Mouse (Mus musculus) limb, embryonic 14.5 days (tissue): ENCODE results near the gene Wdr74. TPM values are rescaled to one million over a fixed set of nuclear protein-coding genes. Genes with fewer than 3 reads are reported as not detected.

ENCODE experiments used
- ATAC-seq: fragments of 200-750 bp; cut with Nextera tagmentation; 2 replicates; pipeline ENCODE4 v1.8.0; 2017; ENCODE audit warnings: low read depth, moderate number of reproducible peaks, moderate TSS enrichment; ENCODE audit not compliant: low FRiP score
- DNase-seq: peaks from one replicate; pipeline ENCODE4 v3.0.0-alpha.2; 2015; ENCODE audit warnings: low spot score
- H3K27ac ChIP-seq: fragments of 300-500 bp; sonication (generic); replicated peaks from 2 replicates; pipeline ENCODE4 v1.5.1; 2014; ENCODE audit warnings: low read depth, mild to moderate bottlenecking, low read length, moderate library complexity, mixed read lengths
- H3K27me3 ChIP-seq: fragments of 300-500 bp; sonication (generic); 2 replicates; pipeline ENCODE4 v1.6.1; 2014; ENCODE audit warnings: low read length, mixed read lengths; ENCODE audit not compliant: control insufficient read depth, insufficient read depth
- H3K36me3 ChIP-seq: fragments of 300-500 bp; sonication (generic); 2 replicates; pipeline ENCODE4 v1.6.1; 2014; ENCODE audit warnings: mild to moderate bottlenecking, low read length, moderate library complexity, mixed read lengths; ENCODE audit not compliant: control insufficient read depth, insufficient read depth
- H3K4me1 ChIP-seq: fragments of 300-500 bp; sonication (generic); 2 replicates; pipeline ENCODE4 v1.6.1; 2014; ENCODE audit warnings: antibody characterized with exemption, low read length, mixed read lengths; ENCODE audit not compliant: control insufficient read depth, insufficient read depth
- H3K4me2 ChIP-seq: fragments of 300-500 bp; sonication (generic); replicated peaks from 2 replicates; pipeline ENCODE4 v1.6.1; 2014; ENCODE audit warnings: low read depth, mild to moderate bottlenecking, low read length, moderate library complexity; ENCODE audit not compliant: severe bottlenecking
- H3K4me3 ChIP-seq: fragments of 300-500 bp; sonication (generic); replicated peaks from 2 replicates; pipeline ENCODE4 v1.5.1; 2014; ENCODE audit warnings: low read length
- H3K9ac ChIP-seq: fragments of 300-500 bp; sonication (generic); 2 replicates; pipeline ENCODE4 v1.6.1; 2014; ENCODE audit warnings: mild to moderate bottlenecking, low read depth, low read length, moderate library complexity; ENCODE audit not compliant: severe bottlenecking
- H3K9me3 ChIP-seq: fragments of 300-500 bp; sonication (generic); 2 replicates; pipeline ENCODE4 v1.6.1; 2016; ENCODE audit warnings: low read length; ENCODE audit not compliant: control insufficient read depth
- POLR2A ChIP-seq: fragments of 200-500 bp; IDR thresholded peaks from 2 replicates; pipeline ENCODE4 v1.8.0; 2012; ENCODE audit warnings: inconsistent platforms, mild to moderate bottlenecking, moderate library complexity, borderline replicate concordance; ENCODE audit not compliant: insufficient read depth, insufficient read length; ENCODE audit errors: extremely low read depth
- WGBS: fragments of 180-500 bp; shearing (Covaris S2); extraction: QIAGEN DNeasy Blood & Tissue Kit; methylation state at CpG from one replicate; pipeline ENCODE4 v1.1.7; 2014; 5-methylcytosine and 5-hydroxymethylcytosine counted together
- microRNA-seq: library from miRNA; unstranded; fragments of <30 nt; microRNA quantifications from one replicate; pipeline ENCODE4, GENCODE M21; 2016
- polyA plus RNA-seq, 2 experiments: library from polyadenylated mRNA; depleted of rRNA in 1 of 2; stranded (reverse) in 1 of 2; unstranded in 1 of 2; fragments of >200 nt; fragmentation: Nextera tagmentation in 1 of 2; extraction: Ambion mirVana in 1 of 2; gene quantifications; 2 replicates each; pipeline versions ENCODE4 v1.2.1 to v1.2.3; 2012 to 2014

Wdr74 gene
- polyA plus RNA-seq, 2 experiments, result 66.6 to 87.2 TPM

GRCm38 (mm10) chr19:8790171-8790570, 54.5 kb downstream of the Wdr74 start:
- H3K4me2 ChIP-seq, result no peak overlapping the region
- DNase-seq (no peak), ATAC-seq (no peak)
- H3K36me3 ChIP-seq, result peaks cover 33% of the 10 kb centered on the region
- H3K27ac ChIP-seq, result no peak overlapping the region
- H3K9ac ChIP-seq, result no peak overlapping the region
- no peak overlapping the region for H3K4me3 ChIP-seq
- TF ChIP-seq POLR2A, result no peak
- no peaks in the 10 kb centered on the region for H3K27me3 ChIP-seq
- H3K9me3 ChIP-seq, result no peaks in the 10 kb centered on the region
- H3K4me1 ChIP-seq, result 0 out of 2 replicates have a peak, but pooled peaks cover 4% of the 10 kb centered on the region
- 82% methylated on average over 7 of the region's 7 CpGs for WGBS

Small RNAs within 50 kb of the gene (microRNA-seq; reads per million reads assigned to microRNA genes)
- not detected for gene Mir6992

Other genes starting within 250 kb of the Wdr74 start
Only the 30 nearest of the 32 such genes appear.
- gene Slc22a8, start 144.6 kb upstream of the Wdr74 start, polyA plus RNA-seq (2012; rRNA removed), result 0.03 TPM in 1 of 2 replicates, not detected in the other
- not detected in 2 replicates for gene Slc22a8, start 144.6 kb upstream of the Wdr74 start, polyA plus RNA-seq (2014; fragmentation: Nextera tagmentation; extraction: Ambion mirVana)
- gene Slc22a6, start 117.8 kb upstream of the Wdr74 start, polyA plus RNA-seq (2012; rRNA removed), result 0.03 and 0.15 TPM in 2 replicates
- gene Slc22a6, start 117.8 kb upstream of the Wdr74 start, polyA plus RNA-seq (2014; fragmentation: Nextera tagmentation; extraction: Ambion mirVana), result not detected in 2 replicates
- 0.62 and 1.1 TPM in 2 replicates for gene Chrm1, start 72.0 kb upstream of the Wdr74 start, polyA plus RNA-seq (2012; rRNA removed)
- 0.36 and 0.56 TPM in 2 replicates for gene Chrm1, start 72.0 kb upstream of the Wdr74 start, polyA plus RNA-seq (2014; fragmentation: Nextera tagmentation; extraction: Ambion mirVana)
- gene Slc3a2, start 12.5 kb upstream of the Wdr74 start, polyA plus RNA-seq (2012; rRNA removed), result 111 and 123 TPM in 2 replicates
- 101 and 109 TPM in 2 replicates for gene Slc3a2, start 12.5 kb upstream of the Wdr74 start, polyA plus RNA-seq (2014; fragmentation: Nextera tagmentation; extraction: Ambion mirVana)
- 1.6 and 3.2 TPM in 2 replicates for gene 1700092M07Rik, start 4.9 kb downstream of the Wdr74 start, polyA plus RNA-seq (2012; rRNA removed)
- gene 1700092M07Rik, start 4.9 kb downstream of the Wdr74 start, polyA plus RNA-seq (2014; fragmentation: Nextera tagmentation; extraction: Ambion mirVana), result 1.6 and 2.1 TPM in 2 replicates
- 188 and 197 TPM in 2 replicates for gene Stx5a, start 5.6 kb downstream of the Wdr74 start, polyA plus RNA-seq (2012; rRNA removed)
- gene Stx5a, start 5.6 kb downstream of the Wdr74 start, polyA plus RNA-seq (2014; fragmentation: Nextera tagmentation; extraction: Ambion mirVana), result 161 and 174 TPM in 2 replicates
- gene Nxf1, start 21.2 kb downstream of the Wdr74 start, polyA plus RNA-seq (2012; rRNA removed), result 263 and 265 TPM in 2 replicates
- gene Nxf1, start 21.2 kb downstream of the Wdr74 start, polyA plus RNA-seq (2014; fragmentation: Nextera tagmentation; extraction: Ambion mirVana), result 168 and 187 TPM in 2 replicates
- gene Tmem223, start 35.2 kb downstream of the Wdr74 start, polyA plus RNA-seq (2012; rRNA removed), result 192 and 275 TPM in 2 replicates
- 177 and 220 TPM in 2 replicates for gene Tmem223, start 35.2 kb downstream of the Wdr74 start, polyA plus RNA-seq (2014; fragmentation: Nextera tagmentation; extraction: Ambion mirVana)
- 63.5 and 97.1 TPM in 2 replicates for gene Tmem179b, start 38.6 kb downstream of the Wdr74 start, polyA plus RNA-seq (2012; rRNA removed)
- 83.6 and 84.2 TPM in 2 replicates for gene Tmem179b, start 38.6 kb downstream of the Wdr74 start, polyA plus RNA-seq (2014; fragmentation: Nextera tagmentation; extraction: Ambion mirVana)
- 22.4 and 29.1 TPM in 2 replicates for gene Taf6l, start 50.6 kb downstream of the Wdr74 start, polyA plus RNA-seq (2012; rRNA removed)
- 21.3 and 21.8 TPM in 2 replicates for gene Taf6l, start 50.6 kb downstream of the Wdr74 start, polyA plus RNA-seq (2014; fragmentation: Nextera tagmentation; extraction: Ambion mirVana)
- 135 and 140 TPM in 2 replicates for gene Polr2g, start 62.8 kb downstream of the Wdr74 start, polyA plus RNA-seq (2012; rRNA removed)
- gene Polr2g, start 62.8 kb downstream of the Wdr74 start, polyA plus RNA-seq (2014; fragmentation: Nextera tagmentation; extraction: Ambion mirVana), result 153 and 165 TPM in 2 replicates
- 3.5 and 3.9 TPM in 2 replicates for gene Zbtb3, start 66.7 kb downstream of the Wdr74 start, polyA plus RNA-seq (2012; rRNA removed)
- gene Zbtb3, start 66.7 kb downstream of the Wdr74 start, polyA plus RNA-seq (2014; fragmentation: Nextera tagmentation; extraction: Ambion mirVana), result 5.3 and 5.6 TPM in 2 replicates
- 48.3 and 54.3 TPM in 2 replicates for gene Ttc9c, start 83.5 kb downstream of the Wdr74 start, polyA plus RNA-seq (2012; rRNA removed)
- gene Ttc9c, start 83.5 kb downstream of the Wdr74 start, polyA plus RNA-seq (2014; fragmentation: Nextera tagmentation; extraction: Ambion mirVana), result 41.8 and 48.5 TPM in 2 replicates
- 59.4 and 88.6 TPM in 2 replicates for gene Hnrnpul2, start 84.2 kb downstream of the Wdr74 start, polyA plus RNA-seq (2012; rRNA removed)
- gene Hnrnpul2, start 84.2 kb downstream of the Wdr74 start, polyA plus RNA-seq (2014; fragmentation: Nextera tagmentation; extraction: Ambion mirVana), result 9.5 and 9.6 TPM in 2 replicates
- 0.51 and 3.0 TPM in 2 replicates for gene AC129217.1, start 93.9 kb downstream of the Wdr74 start, polyA plus RNA-seq (2012; rRNA removed)
- gene AC129217.1, start 93.9 kb downstream of the Wdr74 start, polyA plus RNA-seq (2014; fragmentation: Nextera tagmentation; extraction: Ambion mirVana), result not detected in 2 replicates
- gene Bscl2, start 101.6 kb downstream of the Wdr74 start, polyA plus RNA-seq (2012; rRNA removed), result 48.2 and 63.5 TPM in 2 replicates
- 50.2 and 51.3 TPM in 2 replicates for gene Bscl2, start 101.6 kb downstream of the Wdr74 start, polyA plus RNA-seq (2014; fragmentation: Nextera tagmentation; extraction: Ambion mirVana)
- 2.2 and 2.5 TPM in 2 replicates for gene Gng3, start 103.4 kb downstream of the Wdr74 start, polyA plus RNA-seq (2012; rRNA removed)
- gene Gng3, start 103.4 kb downstream of the Wdr74 start, polyA plus RNA-seq (2014; fragmentation: Nextera tagmentation; extraction: Ambion mirVana), result 4.2 and 5.0 TPM in 2 replicates
- 1.9 and 2.1 TPM in 2 replicates for gene Lrrn4cl, start 114.9 kb downstream of the Wdr74 start, polyA plus RNA-seq (2012; rRNA removed)
- gene Lrrn4cl, start 114.9 kb downstream of the Wdr74 start, polyA plus RNA-seq (2014; fragmentation: Nextera tagmentation; extraction: Ambion mirVana), result 0.70 and 1.6 TPM in 2 replicates
- gene Ubxn1, start 135.7 kb downstream of the Wdr74 start, polyA plus RNA-seq (2012; rRNA removed), result 84.2 and 127 TPM in 2 replicates
- 154 and 166 TPM in 2 replicates for gene Ubxn1, start 135.7 kb downstream of the Wdr74 start, polyA plus RNA-seq (2014; fragmentation: Nextera tagmentation; extraction: Ambion mirVana)
- gene Uqcc3, start 145.1 kb downstream of the Wdr74 start, polyA plus RNA-seq (2012; rRNA removed), result 33.9 and 51.3 TPM in 2 replicates
- gene Uqcc3, start 145.1 kb downstream of the Wdr74 start, polyA plus RNA-seq (2014; fragmentation: Nextera tagmentation; extraction: Ambion mirVana), result 65.9 and 70.1 TPM in 2 replicates
- gene Lbhd1, start 147.9 kb downstream of the Wdr74 start, polyA plus RNA-seq (2012; rRNA removed), result 6.0 and 6.1 TPM in 2 replicates
- 59.6 and 70.0 TPM in 2 replicates for gene Lbhd1, start 147.9 kb downstream of the Wdr74 start, polyA plus RNA-seq (2014; fragmentation: Nextera tagmentation; extraction: Ambion mirVana)
- gene Gm49403, start 148.1 kb downstream of the Wdr74 start, polyA plus RNA-seq (2012; rRNA removed), result not detected in 2 replicates
- not detected in 2 replicates for gene Gm49403, start 148.1 kb downstream of the Wdr74 start, polyA plus RNA-seq (2014; fragmentation: Nextera tagmentation; extraction: Ambion mirVana)
- 50.1 and 92.1 TPM in 2 replicates for gene 1810009A15Rik, start 153.0 kb downstream of the Wdr74 start, polyA plus RNA-seq (2012; rRNA removed)
- gene 1810009A15Rik, start 153.0 kb downstream of the Wdr74 start, polyA plus RNA-seq (2014; fragmentation: Nextera tagmentation; extraction: Ambion mirVana), result 80.2 and 87.6 TPM in 2 replicates
- 0.38 TPM in 1 of 2 replicates, not detected in the other for gene Gm49416, start 153.1 kb downstream of the Wdr74 start, polyA plus RNA-seq (2012; rRNA removed)
- gene Gm49416, start 153.1 kb downstream of the Wdr74 start, polyA plus RNA-seq (2014; fragmentation: Nextera tagmentation; extraction: Ambion mirVana), result 0.50 TPM in 1 of 2 replicates, not detected in the other
- gene Ints5, start 157.2 kb downstream of the Wdr74 start, polyA plus RNA-seq (2012; rRNA removed), result 34.5 and 46.5 TPM in 2 replicates
- gene Ints5, start 157.2 kb downstream of the Wdr74 start, polyA plus RNA-seq (2014; fragmentation: Nextera tagmentation; extraction: Ambion mirVana), result 33.4 and 36.6 TPM in 2 replicates
- 212 and 265 TPM in 2 replicates for gene Ganab, start 162.2 kb downstream of the Wdr74 start, polyA plus RNA-seq (2012; rRNA removed)
- 91.7 and 99.6 TPM in 2 replicates for gene Ganab, start 162.2 kb downstream of the Wdr74 start, polyA plus RNA-seq (2014; fragmentation: Nextera tagmentation; extraction: Ambion mirVana)
- 116 and 142 TPM in 2 replicates for gene B3gat3, start 184.5 kb downstream of the Wdr74 start, polyA plus RNA-seq (2012; rRNA removed)
- gene B3gat3, start 184.5 kb downstream of the Wdr74 start, polyA plus RNA-seq (2014; fragmentation: Nextera tagmentation; extraction: Ambion mirVana), result 39.7 and 43.0 TPM in 2 replicates
- gene Rom1, start 193.5 kb downstream of the Wdr74 start, polyA plus RNA-seq (2012; rRNA removed), result 5.2 and 7.1 TPM in 2 replicates
- 2.0 and 2.4 TPM in 2 replicates for gene Rom1, start 193.5 kb downstream of the Wdr74 start, polyA plus RNA-seq (2014; fragmentation: Nextera tagmentation; extraction: Ambion mirVana)
- gene Eml3, start 193.7 kb downstream of the Wdr74 start, polyA plus RNA-seq (2012; rRNA removed), result 62.1 and 74.9 TPM in 2 replicates
- gene Eml3, start 193.7 kb downstream of the Wdr74 start, polyA plus RNA-seq (2014; fragmentation: Nextera tagmentation; extraction: Ambion mirVana), result 21.5 and 25.2 TPM in 2 replicates
- gene Mta2, start 206.0 kb downstream of the Wdr74 start, polyA plus RNA-seq (2012; rRNA removed), result 63.4 and 76.5 TPM in 2 replicates
- 43.8 and 47.2 TPM in 2 replicates for gene Mta2, start 206.0 kb downstream of the Wdr74 start, polyA plus RNA-seq (2014; fragmentation: Nextera tagmentation; extraction: Ambion mirVana)